ENCODE assay signal across 25 mouse cellular contexts in the genomic region with DNA sequence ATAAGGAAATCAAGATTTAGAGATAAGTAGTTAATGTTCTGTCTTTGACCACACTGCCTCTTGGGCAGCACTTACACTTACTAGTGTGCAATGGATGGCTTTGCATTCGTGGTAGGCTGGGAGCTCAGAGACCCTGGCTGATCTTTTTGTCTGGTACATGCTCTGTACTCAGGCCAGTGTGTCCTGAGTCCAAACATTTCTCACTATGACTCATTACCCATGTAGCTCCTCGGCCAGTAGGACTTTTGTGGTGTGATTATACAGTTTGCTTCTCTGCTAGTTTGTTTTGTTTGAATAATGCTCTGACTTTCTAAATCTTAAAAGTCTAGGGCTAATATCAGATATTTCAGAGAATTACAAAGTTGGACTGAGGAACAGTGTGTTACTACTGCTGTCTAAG. TPM values are rescaled to one million over a fixed set of nuclear protein-coding genes. Genes with fewer than 3 reads are reported as not detected.
DNase-seq lines count a peak whose midpoint lies in the region; ATAC-seq and TF ChIP-seq lines count a peak whose summit lies in the region.
"Had no signal": no experiment of that assay in that cellular context is flagged by ENCODE, and none has a peak within 500 bp of the region (broad histone marks: within the 10 kb centered on the region; RNA-seq: fewer than 3 reads in every experiment).

No protein-coding gene starts in this region.

- no peaks in the 10 kb centered on the region for H3K27me3 ChIP-seq in lung, postnatal 0 days (replicated peaks; ENCODE audit: insufficient read depth, low read length)
- no peaks in the 10 kb centered on the region for H3K27me3 ChIP-seq in heart, embryonic 12.5 days (replicated peaks)
- H3K27me3 ChIP-seq: embryonic facial prominence, embryonic 13.5 days; embryonic facial prominence, embryonic 15.5 days; forebrain, embryonic 13.5 days; forebrain, embryonic 15.5 days; Patski had no signal

- no peak for TF ChIP-seq CTCF in lung, postnatal 0 days (IDR thresholded peaks at IDR 0.05)
- no peak for TF ChIP-seq CTCF in lung, adult 2 months (IDR thresholded peaks at IDR 0.05; ENCODE audit: insufficient read depth, low read length)
- TF ChIP-seq CTCF in layer of hippocampus, adult 2 months (conservative IDR thresholded peaks at IDR 0.05): no peak

- ATAC-seq in lung, postnatal 0 days: peak; percentile 71
- no peak for ATAC-seq in heart, embryonic 12.5 days (ENCODE audit: insufficient number of reproducible peaks, low FRiP score)
- ATAC-seq: activated CD4-positive, CD25-positive, alpha-beta regulatory T cell, adult 4 months; forebrain, embryonic 13.5 days; forebrain, embryonic 15.5 days; forebrain, postnatal 0 days; Patski had no signal

- WGBS in lung, postnatal 0 days: 49% methylated on average over 2 of the region's 2 CpGs
- WGBS in lung, adult 2 months: 48% methylated on average over 2 of the region's 2 CpGs
- WGBS in heart, embryonic 12.5 days: 64% methylated on average over 2 of the region's 2 CpGs

- H3K9me3 ChIP-seq in lung, postnatal 0 days (ENCODE audit: low read length): no peaks in the 10 kb centered on the region
- no peaks in the 10 kb centered on the region for H3K9me3 ChIP-seq in heart, embryonic 12.5 days (replicated peaks)
- H3K9me3 ChIP-seq: embryonic facial prominence, embryonic 13.5 days; embryonic facial prominence, embryonic 15.5 days; forebrain, embryonic 13.5 days; forebrain, embryonic 15.5 days; G1E had no signal

- H3K4me3 ChIP-seq in lung, postnatal 0 days (ENCODE audit: low read depth, low read length): no peak overlapping the region
- no peak overlapping the region for H3K4me3 ChIP-seq in lung, adult 2 months (replicated peaks; ENCODE audit: extremely low read depth, low read depth, low read length)
- no peak overlapping the region for H3K4me3 ChIP-seq in layer of hippocampus, adult 2 months
- H3K4me3 ChIP-seq in heart, embryonic 12.5 days: no peak overlapping the region
- H3K4me3 ChIP-seq: embryonic facial prominence, embryonic 13.5 days; embryonic facial prominence, embryonic 15.5 days; erythroblast, embryonic 14.5 days; forebrain, embryonic 13.5 days; forebrain, embryonic 15.5 days had no signal

- H3K4me2 ChIP-seq in lung, postnatal 0 days (replicated peaks; ENCODE audit: low read depth, low read length): no peak overlapping the region
- no peak overlapping the region for H3K4me2 ChIP-seq in heart, embryonic 12.5 days
- H3K4me2 ChIP-seq: embryonic facial prominence, embryonic 13.5 days; embryonic facial prominence, embryonic 15.5 days; forebrain, embryonic 13.5 days; forebrain, embryonic 15.5 days had no signal

- TF ChIP-seq POLR2A in lung, adult 2 months (IDR thresholded peaks at IDR 0.05; ENCODE audit: borderline replicate concordance, extremely low read depth, low read depth, low read length): no peak

- H3K4me1 ChIP-seq in lung, postnatal 0 days (ENCODE audit: insufficient read depth, low read depth, low read length): no peaks in the 10 kb centered on the region
- H3K4me1 ChIP-seq in lung, adult 2 months (ENCODE audit: control insufficient read depth, insufficient read depth, low read length): no peaks in the 10 kb centered on the region
- H3K4me1 ChIP-seq in heart, embryonic 12.5 days (replicated peaks): peaks cover 13% of the 10 kb centered on the region
- H3K4me1 ChIP-seq: embryonic facial prominence, embryonic 15.5 days had no signal

- no peaks in the 10 kb centered on the region; the same call in 1 of the 2 replicates for H3K36me3 ChIP-seq in lung, postnatal 0 days (ENCODE audit: insufficient read depth, low read length)
- peaks cover 28% of the 10 kb centered on the region for H3K36me3 ChIP-seq in heart, embryonic 12.5 days

- TF ChIP-seq EP300 in lung, postnatal 0 days (IDR thresholded peaks at IDR 0.05): no peak

- DNase-seq in lung, postnatal 0 days (ENCODE audit: low spot score): peak; percentile 25
- no peak for DNase-seq in lung, adult 2 months
- DNase-seq in Muller cell, postnatal 12 days (ENCODE audit: inconsistent ontology term): peak; percentile 49
- DNase-seq in adipocyte (ENCODE audit: low spot score): peak; percentile 66
- DNase-seq in fibroblast of lung, adult 2 months (ENCODE audit: low read depth): peak; percentile 62
- DNase-seq in layer of hippocampus, adult 2 months (ENCODE audit: low spot score in 2 of 2): no peak
- DNase-seq in natural killer cell, adult 2 months (ENCODE audit: low spot score in 2 of 2): no peak
- DNase-seq: adrenal gland, adult 2 months; adrenal gland, postnatal 25 days; cerebellum, adult 11-12 months; cerebellum, adult 8-10 months; cerebellum, adult 9-11 months; cerebellum, postnatal 14 days; cerebellum, postnatal 36 days; embryo, embryonic 11 days; forebrain, postnatal 0 days had no signal

- no peak overlapping the region for H3K27ac ChIP-seq in lung, postnatal 0 days (ENCODE audit: low read length)
- no peak overlapping the region for H3K27ac ChIP-seq in layer of hippocampus, adult 2 months
- H3K27ac ChIP-seq in heart, embryonic 12.5 days (ENCODE audit: poor library complexity, severe bottlenecking): no peak overlapping the region
- H3K27ac ChIP-seq: embryonic facial prominence, embryonic 13.5 days; embryonic facial prominence, embryonic 15.5 days; forebrain, embryonic 13.5 days; forebrain, embryonic 15.5 days had no signal

- no peak overlapping the region for H3K9ac ChIP-seq in lung, postnatal 0 days (replicated peaks; ENCODE audit: low read depth)
- no peak overlapping the region for H3K9ac ChIP-seq in heart, embryonic 12.5 days
- H3K9ac ChIP-seq: embryonic facial prominence, embryonic 13.5 days; embryonic facial prominence, embryonic 15.5 days; forebrain, embryonic 13.5 days; forebrain, embryonic 15.5 days; forebrain, postnatal 0 days had no signal

RNA-seq across cellular contexts. Expression of a gene that starts 47.4 kb away (rescaled TPM):
- polyA plus RNA-seq in lung, postnatal 0 days (2015; fragmentation: Nextera tagmentation; extraction: Ambion mirVana): 28.5 and 30.8 TPM in 2 replicates
- 13.6 and 27.0 TPM in 2 replicates for polyA plus RNA-seq in lung, adult 2 months (2012; rRNA removed)
- total RNA-seq in layer of hippocampus, adult 2 months (2021): 10 to 100 TPM; 29.2 to 32.8 TPM
- 33.0 and 34.4 TPM in 2 replicates for polyA plus RNA-seq in heart, embryonic 12.5 days (2016; fragmentation: Nextera tagmentation; extraction: Ambion mirVana)

Comparison
In these comparisons a context has a peak if more than half of its experiments do, and no peak if none do; other contexts are left out.
1. DNase-seq: peak in lung, postnatal 0 days (single experiment), Muller cell, postnatal 12 days (single experiment), adipocyte (single experiment) and fibroblast of lung, adult 2 months (single experiment); none in lung, adult 2 months (single experiment), layer of hippocampus, adult 2 months (0 of 2) and natural killer cell, adult 2 months (0 of 2).